Mouse (Mus musculus) layer of hippocampus, adult 8-10 months (tissue): Measurements from ENCODE around the gene Scfd2. TPM values are rescaled to one million over a fixed set of nuclear protein-coding genes. Genes with fewer than 3 reads are reported as not detected.

Experiments used
- DNase-seq, 2 experiments: peaks; one replicate each; pipeline ENCODE4 v3.0.0; 2022; ENCODE audit warnings: low spot score in 2 of 2
- total RNA-seq, 4 experiments: library from RNA; stranded (reverse); gene quantifications; 2 replicates each; pipeline ENCODE4 v1.2.4; 2022

The Scfd2 gene
- total RNA-seq, 4 experiments from 2014 or later, result 25.1 to 31.7 (median 28.8) TPM

GRCm38 (mm10) chr5:74456759-74457158 lies 74.8 kb downstream of the Scfd2 start:
- no peak for DNase-seq

- DNase-seq, result no peak
Measured at GRCm38 (mm10) chr5:74455510-74456269, 75.9 kb downstream of the Scfd2 start.

GRCm38 (mm10) chr5:74455094-74455493 lies 76.5 kb downstream of the Scfd2 start:
- DNase-seq, result no peak

GRCm38 (mm10) chr5:74450977-74451376 lies 80.6 kb downstream of the Scfd2 start:
- DNase-seq, result no peak

- no peak for DNase-seq
Measured at GRCm38 (mm10) chr5:74447517-74448334, 83.8 kb downstream of the Scfd2 start.

- no peak for DNase-seq
Measured at GRCm38 (mm10) chr5:74445861-74446260, 85.7 kb downstream of the Scfd2 start.

GRCm38 (mm10) chr5:74438353-74438752 lies 93.2 kb downstream of the Scfd2 start:
- DNase-seq, result no peak

GRCm38 (mm10) chr5:74433580-74434147 lies 97.9 kb downstream of the Scfd2 start:
- peak; percentile 14 to 70 for DNase-seq

GRCm38 (mm10) chr5:74432879-74433539 lies 98.5 kb downstream of the Scfd2 start:
- no peak for DNase-seq

GRCm38 (mm10) chr5:74420615-74421132 lies 110.9 kb downstream of the Scfd2 start:
- DNase-seq, result no peak

GRCm38 (mm10) chr5:74412557-74412956 lies 119.0 kb downstream of the Scfd2 start:
- DNase-seq, result no peak

GRCm38 (mm10) chr5:74404887-74405286 lies 126.7 kb downstream of the Scfd2 start:
- DNase-seq, result no peak

GRCm38 (mm10) chr5:74404083-74404482 lies 127.5 kb downstream of the Scfd2 start:
- DNase-seq, result no peak

GRCm38 (mm10) chr5:74402626-74403025 lies 128.9 kb downstream of the Scfd2 start:
- no peak for DNase-seq

- DNase-seq, result no peak
Measured at GRCm38 (mm10) chr5:74391806-74392205, 139.8 kb downstream of the Scfd2 start.

GRCm38 (mm10) chr5:74391346-74391745 lies 140.2 kb downstream of the Scfd2 start:
- no peak for DNase-seq

GRCm38 (mm10) chr5:74388849-74389248 lies 142.7 kb downstream of the Scfd2 start:
- DNase-seq, result no peak

GRCm38 (mm10) chr5:74388101-74388500 lies 143.5 kb downstream of the Scfd2 start:
- no peak for DNase-seq

GRCm38 (mm10) chr5:74387143-74387886 lies 144.2 kb downstream of the Scfd2 start:
- DNase-seq, result no peak

GRCm38 (mm10) chr5:74380045-74380444 lies 151.5 kb downstream of the Scfd2 start:
- no peak for DNase-seq

GRCm38 (mm10) chr5:74366710-74367101 lies 164.9 kb downstream of the Scfd2 start:
- DNase-seq, result no peak
